ENCODE assay signal across 17 mouse cellular contexts in the genomic region with DNA sequence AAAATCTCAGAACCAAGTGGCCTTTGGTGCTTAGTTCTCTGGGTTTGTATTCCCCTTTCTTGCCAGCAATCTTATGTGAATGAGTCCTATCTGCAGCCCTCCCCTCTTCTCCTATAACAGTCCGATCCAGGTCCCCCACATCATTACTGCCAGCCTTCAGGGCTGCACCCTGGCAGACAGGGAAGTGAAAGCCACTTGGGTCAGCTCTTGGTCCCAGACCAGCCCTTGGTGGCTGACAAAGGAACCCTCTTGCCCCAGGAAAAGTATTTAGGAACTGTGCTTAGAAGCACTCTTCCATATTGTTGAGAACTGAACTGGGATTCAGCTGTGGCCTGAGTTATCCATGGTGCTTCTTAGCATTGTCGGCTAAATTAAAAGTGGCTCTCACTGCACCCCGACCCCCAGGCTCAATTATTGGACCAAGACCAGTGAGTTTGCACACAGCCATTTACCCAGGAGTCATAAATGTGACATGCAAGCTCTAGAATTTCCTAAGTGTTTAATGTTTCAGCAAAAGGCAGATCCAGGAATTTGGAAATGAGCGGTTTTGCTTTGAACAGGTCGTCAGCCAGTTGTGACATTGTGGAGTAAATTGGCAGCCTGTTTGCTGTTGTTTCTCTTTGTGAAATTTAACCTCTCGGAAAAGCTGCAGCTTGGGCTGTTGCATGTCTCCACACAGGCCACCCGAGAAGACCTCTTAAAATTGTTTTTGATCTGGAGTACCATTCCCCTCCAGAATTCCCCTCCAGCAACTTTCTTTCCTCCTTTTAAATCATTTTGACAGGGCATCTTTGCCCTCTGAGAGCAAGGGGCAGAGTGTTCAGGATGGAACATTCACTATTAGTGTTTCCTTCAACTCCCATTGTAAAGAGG. TPM values are rescaled to one million over a fixed set of nuclear protein-coding genes. Genes with fewer than 3 reads are reported as not detected.
DNase-seq lines count a peak whose midpoint lies in the region; ATAC-seq and TF ChIP-seq lines count a peak whose summit lies in the region.
"Had no signal": no experiment of that assay in that cellular context is flagged by ENCODE, and none has a peak within 500 bp of the region (broad histone marks: within the 10 kb centered on the region; RNA-seq: fewer than 3 reads in every experiment).

No protein-coding gene starts in this region.

- no peak overlapping the region for H3K27ac ChIP-seq in lung, embryonic 14.5 days (ENCODE audit: low read depth)
- peak overlapping the region; percentile 52; the same call in 1 of the 2 replicates for H3K27ac ChIP-seq in embryonic facial prominence, embryonic 11.5 days (replicated peaks; ENCODE audit: low read depth, low read length)
- H3K27ac ChIP-seq in limb, embryonic 13.5 days = no peak overlapping the region
- H3K27ac ChIP-seq: heart, embryonic 13.5 days; hindbrain, postnatal 0 days; liver, embryonic 13.5 days; stomach, embryonic 15.5 days had no signal

- H3K4me3 ChIP-seq in lung, embryonic 14.5 days (ENCODE audit: low read depth, low read length) = no peak overlapping the region
- H3K4me3 ChIP-seq in embryonic facial prominence, embryonic 11.5 days (ENCODE audit: low read depth, low read length) = no peak overlapping the region
- H3K4me3 ChIP-seq in limb, embryonic 13.5 days = no peak overlapping the region
- H3K4me3 ChIP-seq: heart, embryonic 13.5 days; liver, embryonic 13.5 days; myocyte; stomach, embryonic 15.5 days had no signal

- no peaks in the 10 kb centered on the region for H3K4me1 ChIP-seq in lung, embryonic 14.5 days (ENCODE audit: insufficient read depth)
- H3K4me1 ChIP-seq in embryonic facial prominence, embryonic 11.5 days (ENCODE audit: control insufficient read depth, insufficient read depth, low read length) = no peaks in the 10 kb centered on the region
- peaks cover 16% of the 10 kb centered on the region for H3K4me1 ChIP-seq in limb, embryonic 13.5 days
- H3K4me1 ChIP-seq: heart, embryonic 13.5 days; liver, embryonic 13.5 days; stomach, embryonic 15.5 days had no signal

- ATAC-seq in lung, embryonic 14.5 days (ENCODE audit: insufficient read depth) = no peak; the same call in 1 of the 2 replicates
- no peak for ATAC-seq in embryonic facial prominence, embryonic 11.5 days (replicated peaks; ENCODE audit: insufficient number of reproducible peaks, low FRiP score, low TSS enrichment, low read depth)
- ATAC-seq in limb, embryonic 13.5 days (ENCODE audit: low FRiP score, low read depth) = no peak
- ATAC-seq: hindbrain, postnatal 0 days had no signal

- H3K36me3 ChIP-seq in lung, embryonic 14.5 days (ENCODE audit: insufficient read depth) = no peaks in the 10 kb centered on the region
- no peaks in the 10 kb centered on the region for H3K36me3 ChIP-seq in embryonic facial prominence, embryonic 11.5 days (replicated peaks; ENCODE audit: control insufficient read depth, insufficient read depth, low read depth, low read length)
- H3K36me3 ChIP-seq in limb, embryonic 13.5 days = no peaks in the 10 kb centered on the region
- H3K36me3 ChIP-seq: heart, embryonic 13.5 days; liver, embryonic 13.5 days; stomach, embryonic 15.5 days had no signal

- H3K4me2 ChIP-seq in lung, embryonic 14.5 days = no peak overlapping the region
- H3K4me2 ChIP-seq in embryonic facial prominence, embryonic 11.5 days (ENCODE audit: low read depth, low read length) = no peak overlapping the region
- H3K4me2 ChIP-seq in limb, embryonic 13.5 days (replicated peaks) = peak overlapping the region; percentile 14; the same call in 1 of the 2 replicates
- H3K4me2 ChIP-seq: heart, embryonic 13.5 days; liver, embryonic 13.5 days; stomach, embryonic 15.5 days had no signal

- 37% methylated on average over 7 of the region's 7 CpGs for WGBS in lung, embryonic 14.5 days
- WGBS in embryonic facial prominence, embryonic 11.5 days = 34% methylated on average over 7 of the region's 7 CpGs
- WGBS in limb, embryonic 13.5 days = 17% methylated on average over 7 of the region's 7 CpGs

- no peak overlapping the region for H3K9ac ChIP-seq in lung, embryonic 14.5 days
- no peak overlapping the region for H3K9ac ChIP-seq in embryonic facial prominence, embryonic 11.5 days (replicated peaks; ENCODE audit: low read length)
- no peak overlapping the region for H3K9ac ChIP-seq in limb, embryonic 13.5 days
- H3K9ac ChIP-seq: heart, embryonic 13.5 days; liver, embryonic 13.5 days; stomach, embryonic 15.5 days had no signal

- no peaks in the 10 kb centered on the region for H3K9me3 ChIP-seq in lung, embryonic 14.5 days (ENCODE audit: low read depth, low read length)
- no peaks in the 10 kb centered on the region for H3K9me3 ChIP-seq in embryonic facial prominence, embryonic 11.5 days (replicated peaks; ENCODE audit: control insufficient read depth, low read length)
- H3K9me3 ChIP-seq in limb, embryonic 13.5 days = no peaks in the 10 kb centered on the region
- H3K9me3 ChIP-seq: heart, embryonic 13.5 days; liver, embryonic 13.5 days; stomach, embryonic 15.5 days had no signal

- no peaks in the 10 kb centered on the region for H3K27me3 ChIP-seq in lung, embryonic 14.5 days (ENCODE audit: insufficient read depth, low read length)
- no peaks in the 10 kb centered on the region for H3K27me3 ChIP-seq in embryonic facial prominence, embryonic 11.5 days (ENCODE audit: control insufficient read depth, insufficient read depth, low read length)
- H3K27me3 ChIP-seq in limb, embryonic 13.5 days = 0 out of 2 replicates have a peak, but pooled peaks cover 2% of the 10 kb centered on the region
- H3K27me3 ChIP-seq: heart, embryonic 13.5 days; liver, embryonic 13.5 days; stomach, embryonic 15.5 days had no signal

- no peak for TF ChIP-seq CTCF in lung, embryonic 14.5 days (IDR thresholded peaks at IDR 0.05; ENCODE audit: low read depth)

- peak; percentile 40 for DNase-seq in lung, embryonic 14.5 days
- DNase-seq in lung, postnatal 14 days = no peak
- peak; percentile 54 for DNase-seq in embryo, embryonic 10.5 days (ENCODE audit: low spot score)
- DNase-seq in embryonic facial prominence, embryonic 11.5 days (ENCODE audit: low spot score) = peak; percentile 59
- no peak for DNase-seq in spleen, postnatal 14 days (ENCODE audit: low spot score in 2 of 2)
- DNase-seq in frontal cortex, postnatal 36 days (ENCODE audit: low spot score in 2 of 2) = no peak
- DNase-seq: cerebellum, adult 11-12 months; heart, postnatal 4 days; kidney, postnatal 25 days; liver, embryonic 13.5 days; retina, postnatal 1 day; thymus, postnatal 25 days had no signal

RNA-seq across cellular contexts. Expression of a gene that starts 58.5 kb away (rescaled TPM):
- 69.4 and 69.5 TPM in 2 replicates for polyA plus RNA-seq in lung, embryonic 14.5 days (2014; fragmentation: Nextera tagmentation; extraction: Ambion mirVana)
- 208 and 214 TPM in 2 replicates for polyA plus RNA-seq in embryonic facial prominence, embryonic 11.5 days (2014; fragmentation: Nextera tagmentation; extraction: Ambion mirVana)
- polyA plus RNA-seq in limb, embryonic 13.5 days (2015; fragmentation: Nextera tagmentation; extraction: Ambion mirVana) = 168 and 177 TPM in 2 replicates

Comparison
In these comparisons a context has a peak if more than half of its experiments do, and no peak if none do; other contexts are left out.
1. DNase-seq: peak in lung, embryonic 14.5 days (single experiment), embryo, embryonic 10.5 days (single experiment) and embryonic facial prominence, embryonic 11.5 days (single experiment); none in lung, postnatal 14 days (single experiment), spleen, postnatal 14 days (0 of 2) and frontal cortex, postnatal 36 days (0 of 2).